Mouse (Mus musculus) embryonic facial prominence, embryonic 12.5 days (tissue): ENCODE results near the gene Ralgps1. TPM values are rescaled to one million over a fixed set of nuclear protein-coding genes. Genes with fewer than 3 reads are reported as not detected.
A peak's percentile ranks its signal among the peaks of the same experiment; 100 is the strongest.
"Not testable (repeated sequence)": the region's sequence is repeated elsewhere in the genome, so short reads cannot be mapped to it uniquely, and the experiment has no call there.

Experiments used
- ATAC-seq: fragments of 200-750 bp; cut with Nextera tagmentation; 2 replicates; pipeline ENCODE4 v1.8.0; 2017; ENCODE audit not compliant: insufficient number of reproducible peaks, insufficient read depth, low FRiP score, low TSS enrichment
- H3K27ac ChIP-seq: fragments of 300-500 bp; sonication (generic); 2 replicates; pipeline ENCODE4 v1.5.1; 2016; ENCODE audit warnings: mild to moderate bottlenecking
- H3K27me3 ChIP-seq: fragments of 300-500 bp; sonication (generic); 2 replicates; pipeline ENCODE4 v1.6.1; 2016; ENCODE audit warnings: mild to moderate bottlenecking, moderate library complexity
- H3K36me3 ChIP-seq: fragments of 300-500 bp; sonication (generic); 2 replicates; pipeline ENCODE4 v1.6.1; 2016; ENCODE audit warnings: mild to moderate bottlenecking
- H3K4me1 ChIP-seq: fragments of 300-500 bp; sonication (generic); 2 replicates; pipeline ENCODE4 v1.6.1; 2016
- H3K4me2 ChIP-seq: fragments of 300-500 bp; sonication (generic); replicated peaks from 2 replicates; pipeline ENCODE4 v1.6.1; 2016; ENCODE audit warnings: mild to moderate bottlenecking, moderate library complexity
- H3K4me3 ChIP-seq: fragments of 300-500 bp; sonication (generic); 2 replicates; pipeline ENCODE4 v1.5.1; 2016; ENCODE audit warnings: mild to moderate bottlenecking
- H3K9ac ChIP-seq: fragments of 300-500 bp; sonication (generic); 2 replicates; pipeline ENCODE4 v1.6.1; 2016; ENCODE audit warnings: mild to moderate bottlenecking, moderate library complexity
- H3K9me3 ChIP-seq: fragments of 300-500 bp; sonication (generic); 2 replicates; pipeline ENCODE4 v1.6.1; 2016; ENCODE audit warnings: mild to moderate bottlenecking, moderate library complexity
- WGBS: fragments of 180-500 bp; shearing (Covaris S2); methylation state at CpG from one replicate; pipeline ENCODE4 v1.1.7; 2016; 5-methylcytosine and 5-hydroxymethylcytosine counted together
- polyA plus RNA-seq: library from polyadenylated mRNA; unstranded; fragments of >200 nt; fragmentation: Nextera tagmentation; extraction: Ambion mirVana; gene quantifications from 2 replicates; pipeline ENCODE4 v1.2.1, GENCODE M21; 2016

Gene Ralgps1
- polyA plus RNA-seq, 1 experiment from 2014 or later: 4.8 TPM

DNA sequence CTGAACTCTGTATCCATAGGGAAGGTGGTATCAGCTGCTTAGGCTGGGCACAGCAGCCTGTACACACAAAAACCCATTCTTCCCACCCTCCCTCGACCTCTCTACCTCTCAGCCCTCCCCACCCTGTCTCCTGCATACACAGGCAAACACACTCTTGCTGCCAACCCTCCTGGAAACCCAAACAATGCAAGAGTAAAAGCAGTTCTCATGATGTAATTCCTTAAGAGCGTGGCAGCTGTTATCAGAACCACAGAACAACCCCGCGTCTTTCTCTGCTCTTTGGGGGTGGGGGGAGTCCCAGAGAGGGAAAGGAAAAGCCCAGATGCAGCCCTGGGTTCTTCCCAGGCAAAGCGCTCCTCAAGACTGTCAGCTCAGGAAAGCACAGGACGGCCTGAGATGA is 25.8 kb downstream of the Ralgps1 start:
- H3K27ac ChIP-seq: peak overlapping the region; percentile 64
- peaks cover 10% of the 10 kb centered on the region for H3K4me1 ChIP-seq
- no peaks in the 10 kb centered on the region for H3K9me3 ChIP-seq
- ATAC-seq: no peak
- H3K4me2 ChIP-seq: no peak overlapping the region
- no peak overlapping the region for H3K4me3 ChIP-seq
- H3K27me3 ChIP-seq: 0 out of 2 replicates have a peak, but pooled peaks cover 4% of the 10 kb centered on the region
- no peak overlapping the region for H3K9ac ChIP-seq
- 40% methylated on average over 6 of the region's 6 CpGs for whole genome bisulfite sequencing
- H3K36me3 ChIP-seq: no peaks in the 10 kb centered on the region

DNA sequence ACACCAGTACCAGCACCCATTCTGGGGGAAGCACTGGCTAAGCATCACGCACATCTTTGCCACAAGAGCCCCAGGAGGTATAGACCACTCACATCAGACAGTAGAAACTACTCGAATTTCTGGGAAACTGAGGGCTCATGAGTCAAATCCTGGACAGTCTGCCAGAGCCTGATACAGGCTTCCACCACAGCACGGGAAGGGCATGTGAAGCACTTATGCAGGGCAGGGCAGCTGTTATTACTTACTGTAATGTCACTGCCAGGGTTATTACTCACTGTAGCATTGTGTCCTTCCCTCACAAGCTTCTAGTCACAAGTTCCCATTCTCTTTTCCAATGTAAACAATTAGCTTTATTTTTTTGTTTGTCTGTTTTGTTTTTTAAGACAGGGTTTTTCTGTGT is 27.9 kb downstream of the Ralgps1 start:
- Histone ChIP-seq H3K4me3 (no peak overlapping the region), H3K27me3 (0 out of 2 replicates have a peak, but pooled peaks cover 4% of the 10 kb centered on the region), H3K9me3 (no peaks in the 10 kb centered on the region), H3K27ac (no peak overlapping the region), H3K4me1 (peaks cover 10% of the 10 kb centered on the region), H3K9ac (no peak overlapping the region), H3K36me3 (no peaks in the 10 kb centered on the region), H3K4me2 (no peak overlapping the region)
- WGBS: 65% methylated on average over 3 of the region's 3 CpGs
- no peak for ATAC-seq

GRCm38 (mm10) chr2:33342148-33342547 is 29.1 kb downstream of the Ralgps1 start:
- Histone ChIP-seq H3K4me3 (no peak overlapping the region), H3K27me3 (0 out of 2 replicates have a peak, but pooled peaks cover 4% of the 10 kb centered on the region), H3K9me3 (no peaks in the 10 kb centered on the region), H3K4me2 (no peak overlapping the region), H3K36me3 (no peaks in the 10 kb centered on the region), H3K27ac (no peak overlapping the region), H3K9ac (no peak overlapping the region), H3K4me1 (peaks cover 10% of the 10 kb centered on the region)
- ATAC-seq: no peak
- 85% methylated on average over 4 of the region's 4 CpGs for WGBS

DNA sequence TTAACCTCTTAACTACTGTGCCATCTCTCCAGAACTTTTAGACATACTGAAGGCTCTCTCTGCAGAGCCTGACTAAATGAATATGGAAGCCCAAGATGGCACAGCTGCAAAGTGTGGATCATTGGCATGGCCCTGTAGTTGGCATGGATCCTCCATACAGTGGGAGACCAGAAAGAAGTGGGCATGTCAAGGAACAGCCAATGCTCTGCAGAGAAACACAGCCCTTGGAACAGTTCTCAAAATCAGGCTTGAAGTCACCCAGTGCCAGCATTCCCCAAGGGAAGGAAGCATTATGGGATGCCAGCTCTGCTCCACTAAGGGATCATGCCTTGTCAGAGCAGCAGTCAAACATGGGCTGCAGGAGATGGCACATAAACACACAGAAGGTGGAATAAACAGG is 35.5 kb downstream of the Ralgps1 start:
- no peak for ATAC-seq
- Histone ChIP-seq H3K4me2 (no peak overlapping the region), H3K4me3 (no peak overlapping the region), H3K27me3 (no peaks in the 10 kb centered on the region), H3K27ac (no peak overlapping the region), H3K9me3 (no peaks in the 10 kb centered on the region), H3K36me3 (0 out of 2 replicates have a peak, but pooled peaks cover 3% of the 10 kb centered on the region), H3K9ac (no peak overlapping the region), H3K4me1 (no peaks in the 10 kb centered on the region)

DNA sequence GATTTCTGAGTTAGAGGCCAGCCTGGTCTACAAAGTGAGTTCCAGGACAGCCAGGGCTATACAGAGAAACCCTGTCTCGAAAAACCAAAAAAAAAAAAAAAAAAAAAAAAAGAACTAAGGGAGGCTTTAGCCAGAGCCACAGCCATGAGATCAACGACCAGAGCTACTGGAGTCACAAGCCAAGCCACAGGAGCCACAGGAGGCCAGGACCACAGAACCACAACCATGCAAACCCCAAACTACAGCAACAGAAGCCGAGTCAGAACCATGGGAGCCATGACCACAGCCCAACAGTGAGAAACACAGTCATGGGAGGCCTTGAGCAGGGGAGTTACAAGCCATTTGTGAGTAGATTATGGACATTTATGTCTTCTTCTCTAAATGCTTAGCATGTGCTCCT is 41.7 kb downstream of the Ralgps1 start:
- H3K4me2 ChIP-seq: no peak overlapping the region
- 0 out of 2 replicates have a peak, but pooled peaks cover 3% of the 10 kb centered on the region for H3K4me1 ChIP-seq
- H3K9ac ChIP-seq: no peak overlapping the region
- no peak overlapping the region for H3K27ac ChIP-seq
- H3K4me3 ChIP-seq: no peak overlapping the region
- WGBS: 81% methylated on average over 2 of the region's 3 CpGs
- no peaks in the 10 kb centered on the region for H3K9me3 ChIP-seq
- no peaks in the 10 kb centered on the region for H3K27me3 ChIP-seq
- ATAC-seq: no peak
- no peaks in the 10 kb centered on the region for H3K36me3 ChIP-seq

GRCm38 (mm10) chr2:33328941-33329340 is 42.3 kb downstream of the Ralgps1 start:
- 79% methylated on average over 1 of the region's 1 CpGs for WGBS
- Histone ChIP-seq H3K27ac (no peak overlapping the region), H3K4me1 (peaks cover 9% of the 10 kb centered on the region), H3K4me3 (no peak overlapping the region), H3K9me3 (no peaks in the 10 kb centered on the region), H3K27me3 (no peaks in the 10 kb centered on the region), H3K36me3 (no peaks in the 10 kb centered on the region), H3K9ac (no peak overlapping the region), H3K4me2 (no peak overlapping the region)
- ATAC-seq: no peak

DNA sequence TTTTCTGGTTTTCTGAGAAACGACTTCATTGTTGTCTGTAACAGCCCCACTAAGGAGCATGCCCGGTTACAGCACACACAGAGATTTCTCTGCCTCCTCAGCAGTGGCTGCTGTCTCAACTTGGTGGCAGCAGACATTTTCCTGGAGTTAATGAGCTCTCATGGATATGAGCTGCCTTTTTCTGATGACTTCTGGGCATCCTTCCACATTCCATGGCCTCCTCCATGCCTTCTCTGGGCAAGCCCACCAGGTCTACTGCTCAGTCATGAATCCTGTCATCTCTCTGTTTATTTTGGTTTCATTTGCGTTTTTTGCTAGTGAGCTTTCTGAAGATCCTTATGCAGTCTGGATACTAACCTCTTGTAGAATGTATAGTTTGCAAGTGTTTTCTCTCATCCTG is 45.9 kb downstream of the Ralgps1 start:
- H3K9me3 ChIP-seq: no peaks in the 10 kb centered on the region
- peaks cover 12% of the 10 kb centered on the region for H3K4me1 ChIP-seq
- WGBS: 67% methylated on average over 3 of the region's 3 CpGs
- H3K36me3 ChIP-seq: no peaks in the 10 kb centered on the region
- H3K9ac ChIP-seq: no peak overlapping the region
- ATAC-seq: no peak
- H3K27ac ChIP-seq: no peak overlapping the region
- H3K4me2 ChIP-seq: no peak overlapping the region
- no peaks in the 10 kb centered on the region for H3K27me3 ChIP-seq
- no peak overlapping the region for H3K4me3 ChIP-seq

DNA sequence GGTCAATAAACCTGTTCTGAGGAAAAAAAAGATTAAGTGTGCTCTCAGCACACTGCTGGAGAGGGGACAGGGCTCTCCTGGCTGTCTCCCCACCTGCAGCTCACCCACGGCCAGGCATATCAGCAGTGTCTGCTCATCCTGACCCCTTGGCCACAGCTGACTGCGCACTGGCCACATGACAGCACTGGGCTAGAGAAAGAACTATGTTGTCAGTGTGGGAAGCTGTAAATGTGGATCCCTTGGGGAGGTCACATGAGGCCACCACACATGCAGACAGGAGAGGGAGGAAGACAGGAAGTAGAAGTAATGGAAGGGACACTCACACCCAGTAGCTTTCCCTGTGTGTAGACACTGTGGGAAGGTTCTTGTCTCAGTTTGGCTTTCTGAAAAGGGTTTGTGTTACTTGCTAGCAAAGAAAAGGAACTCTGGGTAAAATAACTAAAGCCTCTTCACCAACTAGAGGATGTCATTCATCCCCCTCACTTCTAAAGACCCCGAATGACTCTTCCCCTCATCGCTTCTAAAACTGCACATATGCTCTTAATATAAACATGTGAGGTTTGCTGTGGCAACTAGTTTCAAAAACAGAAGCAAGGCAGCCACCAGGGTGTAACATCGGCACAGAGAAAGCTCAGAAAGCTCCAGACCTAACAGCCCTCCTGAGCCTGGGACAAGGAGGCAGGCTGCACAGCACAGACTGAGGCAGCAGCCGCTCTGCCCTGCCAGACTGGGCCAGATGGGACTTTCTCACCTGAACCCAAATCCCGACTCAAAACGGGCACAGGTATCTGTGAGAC is 47.3 kb downstream of the Ralgps1 start:
- H3K4me3 ChIP-seq: no peak overlapping the region
- H3K27ac ChIP-seq: 0 out of 2 replicates have a peak overlapping the region, but pooled peaks have one; percentile 30
- H3K36me3 ChIP-seq: no peaks in the 10 kb centered on the region
- H3K27me3 ChIP-seq: no peaks in the 10 kb centered on the region
- H3K9ac ChIP-seq: no peak overlapping the region
- WGBS: 46% methylated on average over 8 of the region's 8 CpGs
- no peak overlapping the region for H3K4me2 ChIP-seq
- no peak for ATAC-seq
- no peaks in the 10 kb centered on the region for H3K9me3 ChIP-seq
- H3K4me1 ChIP-seq: peaks cover 14% of the 10 kb centered on the region

GRCm38 (mm10) chr2:33323043-33323625 is 48.2 kb downstream of the Ralgps1 start:
- 56% methylated on average over 9 of the region's 9 CpGs for WGBS

GRCm38 (mm10) chr2:33321641-33322040 is 49.6 kb downstream of the Ralgps1 start:
- H3K27ac ChIP-seq: no peak overlapping the region
- H3K36me3 ChIP-seq: no peaks in the 10 kb centered on the region
- H3K4me2 ChIP-seq: no peak overlapping the region
- WGBS: 73% methylated on average over 2 of the region's 2 CpGs
- H3K4me1 ChIP-seq: peaks cover 22% of the 10 kb centered on the region
- no peak overlapping the region for H3K9ac ChIP-seq
- H3K4me3 ChIP-seq: no peak overlapping the region
- no peaks in the 10 kb centered on the region for H3K27me3 ChIP-seq
- no peak for ATAC-seq
- H3K9me3 ChIP-seq: no peaks in the 10 kb centered on the region

More at GRCm38 (mm10) chr2:33323043-33323625, 48.2 kb downstream of the Ralgps1 start:
- H3K9ac ChIP-seq, H3K27ac ChIP-seq, H3K27me3 ChIP-seq, ATAC-seq, H3K36me3 ChIP-seq, H3K9me3 ChIP-seq, H3K4me3 ChIP-seq, H3K4me2 ChIP-seq: not testable (repeated sequence)
- H3K4me1 ChIP-seq: peaks cover 19% of the 10 kb centered on the region

GRCm38 (mm10) chr2:33321031-33321430 is 50.3 kb downstream of the Ralgps1 start:
- H3K27me3 ChIP-seq: no peaks in the 10 kb centered on the region
- WGBS: 74% methylated on average over 2 of the region's 2 CpGs
- H3K4me3 ChIP-seq: no peak overlapping the region
- no peaks in the 10 kb centered on the region for H3K9me3 ChIP-seq
- H3K4me2 ChIP-seq: no peak overlapping the region
- H3K4me1 ChIP-seq: peaks cover 28% of the 10 kb centered on the region
- H3K27ac ChIP-seq: no peak overlapping the region
- no peaks in the 10 kb centered on the region for H3K36me3 ChIP-seq
- H3K9ac ChIP-seq: no peak overlapping the region
- no peak for ATAC-seq

DNA sequence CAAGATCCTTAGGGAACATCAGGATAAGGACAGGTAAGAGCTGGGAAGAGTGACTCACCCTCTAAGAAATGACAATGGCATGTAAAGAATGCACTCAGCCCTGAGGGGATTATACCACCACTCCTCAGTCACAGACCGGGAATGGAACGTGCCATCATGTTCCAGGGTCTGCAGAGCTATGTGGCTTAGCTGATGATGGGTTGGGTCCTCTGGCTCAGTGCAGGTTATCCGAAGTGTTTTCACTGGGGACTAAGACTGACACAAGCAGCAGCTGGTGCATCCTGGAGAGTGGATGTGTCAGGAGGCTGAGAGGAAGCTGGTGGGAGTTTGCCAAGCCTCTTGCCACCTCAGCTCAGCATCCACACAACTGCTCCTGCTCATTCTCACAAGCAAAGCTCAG is 50.7 kb downstream of the Ralgps1 start:
- no peak for ATAC-seq
- Histone ChIP-seq H3K27me3 (no peaks in the 10 kb centered on the region), H3K36me3 (no peaks in the 10 kb centered on the region), H3K9me3 (no peaks in the 10 kb centered on the region), H3K4me3 (no peak overlapping the region), H3K9ac (no peak overlapping the region), H3K27ac (no peak overlapping the region), H3K4me2 (no peak overlapping the region), H3K4me1 (peaks cover 30% of the 10 kb centered on the region)
- WGBS: 39% methylated on average over 3 of the region's 3 CpGs
